Mouse (Mus musculus) forebrain, postnatal 0 days (tissue): ENCODE measurements around the gene Sall1. TPM values are rescaled to one million over a fixed set of nuclear protein-coding genes. Genes with fewer than 3 reads are reported as not detected.

Experiments
- ATAC-seq: fragments of 200-750 bp; cut with Nextera tagmentation; 2 replicates; pipeline ENCODE4 v1.8.0; 2017; ENCODE audit warnings: mild to moderate bottlenecking, moderate library complexity
- DNase-seq: peaks from one replicate; pipeline ENCODE4 v3.0.0-alpha.2; 2015
- H3K27ac ChIP-seq: fragments of 300-500 bp; sonication (generic); 2 replicates; pipeline ENCODE4 v1.5.1; 2014; ENCODE audit warnings: low read depth, mild to moderate bottlenecking, antibody characterized with exemption, low read length, moderate library complexity, mixed read lengths
- H3K27me3 ChIP-seq: fragments of 300-500 bp; sonication (generic); 2 replicates; pipeline ENCODE4 v1.6.1; 2014; ENCODE audit warnings: mild to moderate bottlenecking, low read length, mixed read lengths; ENCODE audit not compliant: insufficient read depth
- H3K36me3 ChIP-seq: fragments of 300-500 bp; sonication (generic); 2 replicates; pipeline ENCODE4 v1.6.1; 2014; ENCODE audit warnings: mild to moderate bottlenecking, moderate library complexity; ENCODE audit not compliant: insufficient read depth
- H3K4me1 ChIP-seq: fragments of 300-500 bp; sonication (generic); 2 replicates; pipeline ENCODE4 v1.6.1; 2014; ENCODE audit warnings: antibody characterized with exemption; ENCODE audit not compliant: insufficient read depth
- H3K4me2 ChIP-seq: fragments of 300-500 bp; sonication (generic); 2 replicates; pipeline ENCODE4 v1.6.1; 2014; ENCODE audit warnings: low read depth, mild to moderate bottlenecking, moderate library complexity
- H3K4me3 ChIP-seq: fragments of 300-500 bp; sonication (generic); 2 replicates; pipeline ENCODE4 v1.5.1; 2014; ENCODE audit warnings: low read depth, low read length, mixed read lengths
- H3K9ac ChIP-seq: fragments of 300-500 bp; sonication (generic); 2 replicates; pipeline ENCODE4 v1.6.1; 2014; ENCODE audit warnings: mild to moderate bottlenecking
- H3K9me3 ChIP-seq: fragments of 300-500 bp; sonication (generic); 2 replicates; pipeline ENCODE4 v1.6.1; 2016; ENCODE audit warnings: low read length
- CTCF ChIP-seq: sonication (generic); IDR thresholded peaks from 2 replicates; pipeline ENCODE4 v1.5.1; 2016; ENCODE audit warnings: antibody characterized with exemption, control low read depth, low read depth
- WGBS: fragments of 180-500 bp; shearing (Covaris S2); extraction: QIAGEN DNeasy Blood & Tissue Kit; methylation state at CpG from one replicate; pipeline ENCODE4 v1.1.7; 2014; 5-methylcytosine and 5-hydroxymethylcytosine counted together
- polyA plus RNA-seq: library from polyadenylated mRNA; unstranded; fragments of >200 nt; fragmentation: Nextera tagmentation; extraction: Ambion mirVana; gene quantifications from 2 replicates; pipeline ENCODE4 v1.2.1, GENCODE M21; 2015
- total RNA-seq: library from RNA; depleted of rRNA; stranded (reverse); fragments of >200 nt; gene quantifications from 2 replicates; pipeline ENCODE4 v1.2.3, GENCODE M21; 2014

The Sall1 gene
- total and polyA plus RNA-seq, 2 experiments from 2014 or later: 4.7 to 11.1 TPM

DNA sequence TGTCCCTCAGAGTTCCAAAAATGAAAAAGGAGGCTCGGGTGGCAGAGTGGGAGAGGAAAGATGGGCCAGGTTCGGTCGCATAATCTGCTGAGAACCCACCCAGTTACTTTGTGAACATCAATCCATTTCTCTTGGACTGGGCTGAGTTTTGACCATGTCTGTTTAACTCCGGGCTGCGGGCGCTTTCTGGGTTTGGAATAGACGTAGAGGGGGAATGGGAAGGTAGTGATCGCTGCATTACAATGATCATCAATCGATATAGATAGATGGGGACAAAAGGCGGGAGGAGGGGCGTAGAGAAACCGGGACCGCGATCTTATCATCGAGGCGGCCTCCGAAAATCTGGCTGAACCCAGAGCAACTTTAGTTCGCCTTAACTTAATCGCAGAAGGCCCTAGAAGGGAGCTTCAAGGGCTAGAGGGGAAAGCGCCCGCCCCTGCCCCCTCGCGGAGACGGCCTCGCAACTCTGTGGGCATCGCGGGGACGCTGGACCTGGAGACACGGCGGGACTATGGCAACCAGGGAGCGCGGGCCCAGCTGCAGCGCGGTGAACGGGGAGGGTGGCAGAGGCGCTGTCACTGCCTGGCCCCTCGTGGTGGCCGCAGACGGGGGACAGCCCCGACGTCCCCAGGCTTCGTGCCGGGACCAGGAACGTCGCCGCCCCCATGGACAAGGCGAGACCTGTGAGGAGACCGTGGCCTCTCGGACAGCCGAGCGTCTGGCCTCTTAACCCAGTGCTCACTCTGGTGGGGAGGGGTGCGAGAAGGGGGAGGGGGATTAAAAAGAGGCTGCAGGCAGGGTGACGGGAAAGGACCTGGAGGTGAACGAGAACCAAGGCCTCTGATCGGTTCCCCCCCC lies 18.5 kb downstream of the Sall1 start:
- Histone ChIP-seq H3K9me3 (no peaks in the 10 kb centered on the region), H3K9ac (0 out of 2 replicates have a peak overlapping the region, but pooled peaks have one; percentile 1), H3K4me2 (peak overlapping the region; percentile 60), H3K4me3 (peak overlapping the region; percentile 25), H3K27ac (no peak overlapping the region), H3K4me1 (no peaks in the 10 kb centered on the region; the same call in 1 of the 2 replicates), H3K27me3 (peaks cover 3% of the 10 kb centered on the region; the same call in 1 of the 2 replicates), H3K36me3 (peaks cover 6% of the 10 kb centered on the region; the same call in 1 of the 2 replicates)
- WGBS: 9% methylated on average over 55 of the region's 55 CpGs
- ATAC-seq: peak; percentile 82
- DNase-seq: no peak
- peak; percentile 49 for TF ChIP-seq CTCF

- peaks cover 3% of the 10 kb centered on the region; the same call in 1 of the 2 replicates for H3K36me3 ChIP-seq
- no peaks in the 10 kb centered on the region for H3K9me3 ChIP-seq
- no peak overlapping the region for H3K4me3 ChIP-seq
- TF ChIP-seq CTCF: no peak
- no peak for ATAC-seq
- no peak overlapping the region for H3K27ac ChIP-seq
- no peak overlapping the region for H3K9ac ChIP-seq
- no peaks in the 10 kb centered on the region; the same call in 1 of the 2 replicates for H3K4me1 ChIP-seq
- H3K27me3 ChIP-seq: peaks cover 3% of the 10 kb centered on the region; the same call in 1 of the 2 replicates
- H3K4me2 ChIP-seq: no peak overlapping the region
- no peak for DNase-seq
- 32% methylated on average over 6 of the region's 6 CpGs for WGBS
Observed at GRCm38 (mm10) chr8:89024796-89025195, 19.2 kb downstream of the Sall1 start.

- Histone ChIP-seq H3K4me2 (no peak overlapping the region), H3K4me1 (no peaks in the 10 kb centered on the region; the same call in 1 of the 2 replicates), H3K27ac (no peak overlapping the region), H3K36me3 (no peaks in the 10 kb centered on the region), H3K9ac (no peak overlapping the region), H3K27me3 (peaks cover 6% of the 10 kb centered on the region; the same call in 1 of the 2 replicates), H3K9me3 (no peaks in the 10 kb centered on the region), H3K4me3 (no peak overlapping the region)
- 0 out of 2 replicates have a peak, but pooled peaks have one; percentile 40 for ATAC-seq
- no peak for TF ChIP-seq CTCF
- WGBS: 13% methylated on average over 5 of the region's 5 CpGs
- DNase-seq: no peak
Observed at GRCm38 (mm10) chr8:89021139-89021538, 22.8 kb downstream of the Sall1 start.

- DNase-seq: no peak
- Histone ChIP-seq H3K4me2 (no peak overlapping the region), H3K36me3 (no peaks in the 10 kb centered on the region), H3K4me1 (no peaks in the 10 kb centered on the region), H3K27me3 (peaks cover 6% of the 10 kb centered on the region; the same call in 1 of the 2 replicates), H3K27ac (no peak overlapping the region), H3K9ac (no peak overlapping the region), H3K4me3 (no peak overlapping the region), H3K9me3 (no peaks in the 10 kb centered on the region)
- TF ChIP-seq CTCF: no peak
- 67% methylated on average over 4 of the region's 4 CpGs for WGBS
- no peak for ATAC-seq
Observed at GRCm38 (mm10) chr8:89017891-89018290, 26.1 kb downstream of the Sall1 start.

DNA sequence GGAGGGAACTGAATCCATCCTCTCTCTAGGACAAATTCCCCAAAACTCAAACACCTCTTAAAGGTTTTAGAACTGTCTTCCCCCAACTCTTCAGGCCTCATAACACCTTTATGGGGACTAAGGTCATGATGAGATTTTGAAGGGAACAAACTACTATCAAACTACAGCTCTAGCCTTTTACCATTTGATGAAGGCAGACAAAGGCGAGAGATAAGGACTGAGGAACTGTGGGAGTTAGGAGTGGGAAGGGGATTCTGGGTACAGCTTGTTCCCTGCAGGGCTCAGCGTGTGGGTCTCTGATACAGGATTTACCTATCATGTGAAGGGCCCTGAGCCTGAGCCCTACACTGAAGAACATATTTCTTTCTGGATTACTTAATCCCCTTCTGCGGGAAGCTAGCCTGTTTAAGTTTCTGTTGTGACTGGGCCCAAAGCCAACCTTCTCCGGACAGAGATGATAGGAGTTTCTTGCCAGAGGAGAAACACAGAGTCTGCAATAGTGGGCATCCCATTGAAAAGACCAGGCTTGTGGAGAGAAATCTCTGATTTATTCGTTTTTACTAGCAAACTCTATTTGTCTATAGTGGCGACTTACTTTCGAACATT lies 27.4 kb downstream of the Sall1 start:
- TF ChIP-seq CTCF: no peak
- Histone ChIP-seq H3K36me3 (no peaks in the 10 kb centered on the region), H3K27ac (no peak overlapping the region), H3K4me3 (no peak overlapping the region), H3K4me2 (no peak overlapping the region), H3K9ac (no peak overlapping the region), H3K27me3 (peaks cover 2% of the 10 kb centered on the region; the same call in 1 of the 2 replicates), H3K4me1 (no peaks in the 10 kb centered on the region), H3K9me3 (no peaks in the 10 kb centered on the region)
- ATAC-seq: no peak
- 73% methylated on average over 7 of the region's 7 CpGs for WGBS
- no peak for DNase-seq

- Histone ChIP-seq H3K4me1 (no peaks in the 10 kb centered on the region), H3K9ac (no peak overlapping the region), H3K4me3 (no peak overlapping the region), H3K36me3 (no peaks in the 10 kb centered on the region), H3K27ac (no peak overlapping the region), H3K9me3 (no peaks in the 10 kb centered on the region), H3K27me3 (peaks cover 2% of the 10 kb centered on the region; the same call in 1 of the 2 replicates), H3K4me2 (no peak overlapping the region)
- WGBS: 49% methylated on average over 6 of the region's 6 CpGs
- DNase-seq (no peak), ATAC-seq (no peak)
- no peak for TF ChIP-seq CTCF
Observed at GRCm38 (mm10) chr8:89015539-89015938, 28.4 kb downstream of the Sall1 start.
